18 mouse cellular contexts compared by ENCODE assay signal in genomic region chr8:122856288-122856687, GRCm38 (mm10). TPM values are rescaled to one million over a fixed set of nuclear protein-coding genes. Genes with fewer than 3 reads are reported as not detected.
"Had no signal": no experiment of that assay in that cellular context is flagged by ENCODE, and none has a peak within 500 bp of the region (broad histone marks: within the 10 kb centered on the region; RNA-seq: fewer than 3 reads in every experiment).

No protein-coding gene starts in this region.

- H3K9me3 ChIP-seq: lung, embryonic 15.5 days; megakaryocyte, embryonic 14.5 days; midbrain, embryonic 13.5 days; midbrain, embryonic 15.5 days; neural tube, embryonic 12.5 days; stomach, embryonic 15.5 days had no signal

- H3K9ac ChIP-seq: lung, embryonic 15.5 days; midbrain, embryonic 13.5 days; midbrain, embryonic 15.5 days; neural tube, embryonic 12.5 days; stomach, embryonic 15.5 days had no signal

- H3K36me3 ChIP-seq: lung, embryonic 15.5 days; midbrain, embryonic 13.5 days; midbrain, embryonic 15.5 days; neural tube, embryonic 12.5 days; stomach, embryonic 15.5 days had no signal

- ATAC-seq: lung, postnatal 0 days; midbrain, embryonic 13.5 days; midbrain, embryonic 15.5 days had no signal

- H3K4me2 ChIP-seq: lung, embryonic 15.5 days; midbrain, embryonic 11.5 days; midbrain, embryonic 13.5 days; midbrain, embryonic 15.5 days; neural tube, embryonic 12.5 days; stomach, embryonic 15.5 days had no signal

- H3K27me3 ChIP-seq: lung, embryonic 15.5 days; midbrain, embryonic 13.5 days; midbrain, embryonic 15.5 days; neural tube, embryonic 12.5 days; stomach, embryonic 15.5 days had no signal

- DNase-seq: lung, adult 2 months; lung, postnatal 14 days; lung, postnatal 36 days; right cerebral cortex, postnatal 14 days; thymus, adult 2 months; thymus, postnatal 25 days; thymus, postnatal 4 days had no signal

- H3K4me3 ChIP-seq: lung, embryonic 15.5 days; megakaryocyte, embryonic 14.5 days; midbrain, embryonic 13.5 days; midbrain, embryonic 15.5 days; neural tube, embryonic 12.5 days; stomach, embryonic 15.5 days had no signal

- H3K27ac ChIP-seq: lung, embryonic 15.5 days; macrophage; midbrain, embryonic 13.5 days; midbrain, embryonic 15.5 days; neural tube, embryonic 12.5 days; stomach, embryonic 15.5 days; stomach, postnatal 0 days had no signal

RNA-seq across cellular contexts. Expression of gene Cdh15, which starts 8.5 kb away (rescaled TPM):
- polyA plus RNA-seq: macrophage; spleen, adult 2 months had no signal
